Mouse (Mus musculus) heart, embryonic 13.5 days (tissue): Measurements from ENCODE around the gene Fbxl21. TPM values are rescaled to one million over a fixed set of nuclear protein-coding genes. Genes with fewer than 3 reads are reported as not detected.

Source experiments
- ATAC-seq: fragments of 200-750 bp; cut with Nextera tagmentation; 2 replicates; pipeline ENCODE4 v1.8.0; 2017; ENCODE audit warnings: moderate TSS enrichment; ENCODE audit not compliant: insufficient number of reproducible peaks, low FRiP score, low TSS enrichment; ENCODE audit errors: extremely low read depth
- H3K27ac ChIP-seq: fragments of 300-500 bp; sonication (generic); replicated peaks from 2 replicates; pipeline ENCODE4 v1.5.1; 2015; ENCODE audit warnings: moderate library complexity, mild to moderate bottlenecking, inconsistent platforms
- H3K27me3 ChIP-seq: fragments of 300-500 bp; sonication (generic); replicated peaks from 2 replicates; pipeline ENCODE4 v1.6.1; 2015; ENCODE audit warnings: mild to moderate bottlenecking, inconsistent platforms
- H3K36me3 ChIP-seq: fragments of 300-500 bp; sonication (generic); 2 replicates; pipeline ENCODE4 v1.6.1; 2015; ENCODE audit warnings: mild to moderate bottlenecking, inconsistent platforms
- H3K4me1 ChIP-seq: fragments of 300-500 bp; sonication (generic); 2 replicates; pipeline ENCODE4 v1.6.1; 2015; ENCODE audit warnings: inconsistent platforms
- H3K4me2 ChIP-seq: fragments of 300-500 bp; sonication (generic); 2 replicates; pipeline ENCODE4 v1.6.1; 2015; ENCODE audit warnings: inconsistent platforms, mild to moderate bottlenecking, moderate library complexity
- H3K4me3 ChIP-seq: fragments of 300-500 bp; sonication (generic); 2 replicates; pipeline ENCODE4 v1.5.1; 2015; ENCODE audit warnings: moderate library complexity, mild to moderate bottlenecking, inconsistent platforms
- H3K9ac ChIP-seq: fragments of 300-500 bp; sonication (generic); 2 replicates; pipeline ENCODE4 v1.6.1; 2015; ENCODE audit warnings: inconsistent platforms, mild to moderate bottlenecking, moderate library complexity
- H3K9me3 ChIP-seq: fragments of 300-500 bp; sonication (generic); 2 replicates; pipeline ENCODE4 v1.6.1; 2016; ENCODE audit warnings: inconsistent platforms
- WGBS: fragments of 180-500 bp; shearing (Covaris S2); methylation state at CpG from one replicate; pipeline ENCODE4 v1.1.7; 2015; ENCODE audit warnings: mixed read lengths; 5-methylcytosine and 5-hydroxymethylcytosine counted together
- polyA plus RNA-seq: library from polyadenylated mRNA; unstranded; fragments of >200 nt; fragmentation: Nextera tagmentation; extraction: Ambion mirVana; gene quantifications from 2 replicates; pipeline ENCODE4 v1.2.1, GENCODE M21; 2015

Gene Fbxl21
- polyA plus RNA-seq, 1 experiment from 2014 or later: 1.6 TPM

- Histone ChIP-seq H3K27ac (no peak overlapping the region), H3K9me3 (no peaks in the 10 kb centered on the region), H3K4me1 (peaks cover 44% of the 10 kb centered on the region), H3K4me3 (no peak overlapping the region), H3K4me2 (no peak overlapping the region), H3K27me3 (no peaks in the 10 kb centered on the region), H3K36me3 (no peaks in the 10 kb centered on the region), H3K9ac (no peak overlapping the region)
- 2% methylated on average over 1 of the region's 1 CpGs for WGBS
- no peak for ATAC-seq
These were observed 33.7 kb downstream of the Fbxl21 start for GRCm38 (mm10) chr13:56555957-56556356.

- no peak overlapping the region for H3K27ac ChIP-seq
- WGBS: 63% methylated on average over 3 of the region's 3 CpGs
- no peak overlapping the region for H3K9ac ChIP-seq
- no peaks in the 10 kb centered on the region for H3K36me3 ChIP-seq
- H3K27me3 ChIP-seq: no peaks in the 10 kb centered on the region
- no peaks in the 10 kb centered on the region for H3K9me3 ChIP-seq
- H3K4me2 ChIP-seq: no peak overlapping the region
- H3K4me1 ChIP-seq: peaks cover 39% of the 10 kb centered on the region
- ATAC-seq: no peak
- no peak overlapping the region for H3K4me3 ChIP-seq
These were observed 34.4 kb downstream of the Fbxl21 start for GRCm38 (mm10) chr13:56556701-56557100.

GRCm38 (mm10) chr13:56558811-56559210 is 36.5 kb downstream of the Fbxl21 start:
- whole genome bisulfite sequencing: 40% methylated on average over 3 of the region's 3 CpGs
- Histone ChIP-seq H3K36me3 (no peaks in the 10 kb centered on the region), H3K27me3 (0 out of 2 replicates have a peak, but pooled peaks cover 5% of the 10 kb centered on the region), H3K4me1 (peaks cover 24% of the 10 kb centered on the region), H3K9ac (no peak overlapping the region), H3K4me3 (no peak overlapping the region), H3K4me2 (no peak overlapping the region), H3K27ac (no peak overlapping the region), H3K9me3 (no peaks in the 10 kb centered on the region)
- ATAC-seq: no peak

- 82% methylated on average over 6 of the region's 6 CpGs for WGBS
- ATAC-seq: no peak
These were observed 37.6 kb downstream of the Fbxl21 start for GRCm38 (mm10) chr13:56559841-56560370.

GRCm38 (mm10) chr13:56561129-56561528 is 38.9 kb downstream of the Fbxl21 start:
- no peak overlapping the region for H3K9ac ChIP-seq
- H3K27me3 ChIP-seq: 0 out of 2 replicates have a peak, but pooled peaks cover 5% of the 10 kb centered on the region
- no peak overlapping the region for H3K4me3 ChIP-seq
- no peaks in the 10 kb centered on the region for H3K36me3 ChIP-seq
- ATAC-seq: no peak
- no peak overlapping the region for H3K27ac ChIP-seq
- H3K9me3 ChIP-seq: no peaks in the 10 kb centered on the region
- 72% methylated on average over 8 of the region's 8 CpGs for WGBS
- H3K4me2 ChIP-seq: no peak overlapping the region
- peaks cover 17% of the 10 kb centered on the region for H3K4me1 ChIP-seq

More at GRCm38 (mm10) chr13:56559841-56560370, 37.6 kb downstream of the Fbxl21 start:
- Histone ChIP-seq H3K4me1 (peaks cover 21% of the 10 kb centered on the region), H3K4me3 (no peak overlapping the region), H3K9me3 (no peaks in the 10 kb centered on the region), H3K4me2 (no peak overlapping the region), H3K36me3 (no peaks in the 10 kb centered on the region), H3K9ac (no peak overlapping the region), H3K27ac (no peak overlapping the region), H3K27me3 (0 out of 2 replicates have a peak, but pooled peaks cover 5% of the 10 kb centered on the region)

- Histone ChIP-seq H3K27ac (no peak overlapping the region), H3K4me3 (no peak overlapping the region), H3K27me3 (0 out of 2 replicates have a peak, but pooled peaks cover 5% of the 10 kb centered on the region), H3K9ac (no peak overlapping the region), H3K4me1 (peaks cover 14% of the 10 kb centered on the region), H3K4me2 (no peak overlapping the region), H3K36me3 (no peaks in the 10 kb centered on the region), H3K9me3 (no peaks in the 10 kb centered on the region)
- 36% methylated on average over 6 of the region's 6 CpGs for WGBS
- ATAC-seq: no peak
These were observed 40.8 kb downstream of the Fbxl21 start for GRCm38 (mm10) chr13:56563075-56563474.

- H3K9me3 ChIP-seq: no peaks in the 10 kb centered on the region
- no peak overlapping the region for H3K27ac ChIP-seq
- no peak for ATAC-seq
- H3K27me3 ChIP-seq: 0 out of 2 replicates have a peak, but pooled peaks cover 5% of the 10 kb centered on the region
- no peak overlapping the region for H3K4me3 ChIP-seq
- 52% methylated on average over 10 of the region's 10 CpGs for WGBS
- no peaks in the 10 kb centered on the region for H3K36me3 ChIP-seq
- no peak overlapping the region for H3K9ac ChIP-seq
- H3K4me2 ChIP-seq: no peak overlapping the region
- H3K4me1 ChIP-seq: peaks cover 6% of the 10 kb centered on the region
These were observed 44.1 kb downstream of the Fbxl21 start for GRCm38 (mm10) chr13:56566336-56566735.

GRCm38 (mm10) chr13:56571645-56572044 is 49.4 kb downstream of the Fbxl21 start:
- Histone ChIP-seq H3K27ac (no peak overlapping the region), H3K9me3 (no peaks in the 10 kb centered on the region), H3K4me3 (no peak overlapping the region), H3K9ac (no peak overlapping the region), H3K27me3 (no peaks in the 10 kb centered on the region; the same call in 1 of the 2 replicates), H3K4me2 (no peak overlapping the region), H3K4me1 (peaks cover 13% of the 10 kb centered on the region), H3K36me3 (no peaks in the 10 kb centered on the region)
- WGBS: 83% methylated on average over 8 of the region's 8 CpGs
- no peak for ATAC-seq

- no peak overlapping the region for H3K4me3 ChIP-seq
- no peaks in the 10 kb centered on the region; the same call in 1 of the 2 replicates for H3K27me3 ChIP-seq
- WGBS: 68% methylated on average over 4 of the region's 4 CpGs
- H3K9me3 ChIP-seq: no peaks in the 10 kb centered on the region
- no peak for ATAC-seq
- H3K36me3 ChIP-seq: no peaks in the 10 kb centered on the region
- no peak overlapping the region for H3K4me2 ChIP-seq
- H3K9ac ChIP-seq: no peak overlapping the region
- peaks cover 13% of the 10 kb centered on the region for H3K4me1 ChIP-seq
- 0 out of 2 replicates have a peak overlapping the region, but pooled peaks have one; percentile 15 for H3K27ac ChIP-seq
These were observed 52.8 kb downstream of the Fbxl21 start for GRCm38 (mm10) chr13:56575074-56575473.

- Histone ChIP-seq H3K9me3 (no peaks in the 10 kb centered on the region), H3K4me2 (no peak overlapping the region), H3K4me3 (no peak overlapping the region), H3K36me3 (no peaks in the 10 kb centered on the region), H3K9ac (no peak overlapping the region), H3K4me1 (peaks cover 13% of the 10 kb centered on the region), H3K27me3 (no peaks in the 10 kb centered on the region; the same call in 1 of the 2 replicates), H3K27ac (peak overlapping the region; percentile 72)
- ATAC-seq: no peak
- WGBS: 41% methylated on average over 12 of the region's 12 CpGs
These were observed 53.5 kb downstream of the Fbxl21 start for GRCm38 (mm10) chr13:56575701-56576321.

GRCm38 (mm10) chr13:56578097-56578496 is 55.8 kb downstream of the Fbxl21 start:
- no peaks in the 10 kb centered on the region for H3K36me3 ChIP-seq
- WGBS: 40% methylated on average over 5 of the region's 5 CpGs
- no peak overlapping the region for H3K4me2 ChIP-seq
- no peak overlapping the region for H3K27ac ChIP-seq
- H3K27me3 ChIP-seq: no peaks in the 10 kb centered on the region; the same call in 1 of the 2 replicates
- H3K4me3 ChIP-seq: no peak overlapping the region
- no peak for ATAC-seq
- H3K4me1 ChIP-seq: peaks cover 33% of the 10 kb centered on the region
- H3K9ac ChIP-seq: no peak overlapping the region
- H3K9me3 ChIP-seq: no peaks in the 10 kb centered on the region

- 75% methylated on average over 5 of the region's 5 CpGs for WGBS
These were observed 58.2 kb downstream of the Fbxl21 start for GRCm38 (mm10) chr13:56580450-56580849.

More at GRCm38 (mm10) chr13:56580450-56580849, 58.2 kb downstream of the Fbxl21 start:
- no peak for ATAC-seq
- Histone ChIP-seq H3K27me3 (no peaks in the 10 kb centered on the region), H3K4me1 (peaks cover 41% of the 10 kb centered on the region), H3K27ac (no peak overlapping the region), H3K4me3 (no peak overlapping the region), H3K9me3 (no peaks in the 10 kb centered on the region), H3K4me2 (no peak overlapping the region), H3K36me3 (no peaks in the 10 kb centered on the region), H3K9ac (no peak overlapping the region)
